Mouse (Mus musculus) hindbrain, embryonic 12.5 days (tissue): ENCODE data around the gene Tmem131. TPM values are rescaled to one million over a fixed set of nuclear protein-coding genes. Genes with fewer than 3 reads are reported as not detected.

ENCODE experiments used
- ATAC-seq: fragments of 200-750 bp; cut with Nextera tagmentation; 2 replicates; pipeline ENCODE4 v1.8.0; 2017; ENCODE audit warnings: moderate TSS enrichment; ENCODE audit not compliant: low FRiP score
- H3K27ac ChIP-seq: fragments of 300-500 bp; sonication (generic); 2 replicates; pipeline ENCODE4 v1.5.1; 2016; ENCODE audit warnings: mild to moderate bottlenecking
- H3K27me3 ChIP-seq: fragments of 300-500 bp; sonication (generic); 2 replicates; pipeline ENCODE4 v1.6.1; 2016; ENCODE audit warnings: mild to moderate bottlenecking
- H3K36me3 ChIP-seq: fragments of 300-500 bp; sonication (generic); 2 replicates; pipeline ENCODE4 v1.6.1; 2016; ENCODE audit warnings: mild to moderate bottlenecking
- H3K4me1 ChIP-seq: fragments of 300-500 bp; sonication (generic); 2 replicates; pipeline ENCODE4 v1.6.1; 2016
- H3K4me2 ChIP-seq: fragments of 300-500 bp; sonication (generic); replicated peaks from 2 replicates; pipeline ENCODE4 v1.6.1; 2016; ENCODE audit warnings: mild to moderate bottlenecking
- H3K4me3 ChIP-seq: fragments of 300-500 bp; sonication (generic); 2 replicates; pipeline ENCODE4 v1.5.1; 2016; ENCODE audit warnings: mild to moderate bottlenecking
- H3K9ac ChIP-seq: fragments of 300-500 bp; sonication (generic); 2 replicates; pipeline ENCODE4 v1.6.1; 2016; ENCODE audit warnings: mild to moderate bottlenecking, moderate library complexity
- H3K9me3 ChIP-seq: fragments of 300-500 bp; sonication (generic); replicated peaks from 2 replicates; pipeline ENCODE4 v1.6.1; 2016; ENCODE audit warnings: mild to moderate bottlenecking
- WGBS: fragments of 180-500 bp; shearing (Covaris S2); methylation state at CpG from one replicate; pipeline ENCODE4 v1.1.7; 2016; 5-methylcytosine and 5-hydroxymethylcytosine counted together
- polyA plus RNA-seq: library from polyadenylated mRNA; unstranded; fragments of >200 nt; fragmentation: Nextera tagmentation; extraction: Ambion mirVana; gene quantifications from 2 replicates; pipeline ENCODE4 v1.2.1, GENCODE M21; 2016

The Tmem131 gene
- polyA plus RNA-seq, 1 experiment from 2014 or later = 18.2 TPM

GRCm38 (mm10) chr1:36806181-36806905 is 137.1 kb downstream of the Tmem131 start:
- Histone ChIP-seq H3K9ac (no peak overlapping the region), H3K4me2 (no peak overlapping the region), H3K9me3 (no peaks in the 10 kb centered on the region), H3K27me3 (no peaks in the 10 kb centered on the region), H3K27ac (no peak overlapping the region), H3K4me1 (no peaks in the 10 kb centered on the region), H3K4me3 (no peak overlapping the region), H3K36me3 (peaks cover 90% of the 10 kb centered on the region)
- ATAC-seq = no peak
- 95% methylated on average over 7 of the region's 7 CpGs for WGBS

- ATAC-seq = no peak
- no peak overlapping the region for H3K9ac ChIP-seq
Observed at GRCm38 (mm10) chr1:36804833-36805232, 138.6 kb downstream of the Tmem131 start.

GRCm38 (mm10) chr1:36804259-36804658 is 139.2 kb downstream of the Tmem131 start:
- Histone ChIP-seq H3K9me3 (no peaks in the 10 kb centered on the region), H3K27me3 (no peaks in the 10 kb centered on the region), H3K4me1 (no peaks in the 10 kb centered on the region), H3K4me3 (no peak overlapping the region), H3K9ac (no peak overlapping the region), H3K27ac (no peak overlapping the region), H3K36me3 (peaks cover 81% of the 10 kb centered on the region), H3K4me2 (no peak overlapping the region)
- WGBS = 78% methylated on average over 8 of the region's 9 CpGs
- ATAC-seq = no peak

More at GRCm38 (mm10) chr1:36804833-36805232, 138.6 kb downstream of the Tmem131 start:
- no peak overlapping the region for H3K4me2 ChIP-seq
- H3K36me3 ChIP-seq = peaks cover 81% of the 10 kb centered on the region
- no peaks in the 10 kb centered on the region for H3K9me3 ChIP-seq
- H3K27ac ChIP-seq = no peak overlapping the region
- no peaks in the 10 kb centered on the region for H3K4me1 ChIP-seq
- no peak overlapping the region for H3K4me3 ChIP-seq
- 95% methylated on average over 4 of the region's 4 CpGs for WGBS
- no peaks in the 10 kb centered on the region for H3K27me3 ChIP-seq

GRCm38 (mm10) chr1:36800379-36801011 is 143.0 kb downstream of the Tmem131 start:
- 88% methylated on average over 3 of the region's 3 CpGs for WGBS
- Histone ChIP-seq H3K4me1 (no peaks in the 10 kb centered on the region), H3K9me3 (no peaks in the 10 kb centered on the region), H3K4me3 (no peak overlapping the region), H3K36me3 (peaks cover 84% of the 10 kb centered on the region), H3K4me2 (no peak overlapping the region), H3K9ac (no peak overlapping the region), H3K27ac (no peak overlapping the region), H3K27me3 (no peaks in the 10 kb centered on the region)
- ATAC-seq = no peak

GRCm38 (mm10) chr1:36797481-36797880 is 146.0 kb downstream of the Tmem131 start:
- Histone ChIP-seq H3K36me3 (peaks cover 87% of the 10 kb centered on the region), H3K27me3 (no peaks in the 10 kb centered on the region), H3K9me3 (no peaks in the 10 kb centered on the region), H3K4me2 (no peak overlapping the region), H3K27ac (no peak overlapping the region), H3K4me1 (no peaks in the 10 kb centered on the region), H3K9ac (no peak overlapping the region), H3K4me3 (no peak overlapping the region)
- 89% methylated on average over 10 of the region's 10 CpGs for WGBS
- ATAC-seq = no peak

GRCm38 (mm10) chr1:36796711-36797110 is 146.8 kb downstream of the Tmem131 start:
- no peak overlapping the region for H3K4me3 ChIP-seq
- no peak overlapping the region for H3K9ac ChIP-seq
- H3K36me3 ChIP-seq = peaks cover 83% of the 10 kb centered on the region
- no peak for ATAC-seq
- H3K4me2 ChIP-seq = no peak overlapping the region
- H3K9me3 ChIP-seq = no peaks in the 10 kb centered on the region
- H3K27me3 ChIP-seq = no peaks in the 10 kb centered on the region
- WGBS = 90% methylated on average over 7 of the region's 7 CpGs
- H3K27ac ChIP-seq = no peak overlapping the region
- H3K4me1 ChIP-seq = no peaks in the 10 kb centered on the region

GRCm38 (mm10) chr1:36789416-36789815 is 154.1 kb downstream of the Tmem131 start:
- no peak for ATAC-seq
- WGBS = 76% methylated on average over 8 of the region's 8 CpGs
- Histone ChIP-seq H3K27me3 (no peaks in the 10 kb centered on the region), H3K4me3 (no peak overlapping the region), H3K36me3 (peaks cover 31% of the 10 kb centered on the region), H3K4me2 (no peak overlapping the region), H3K4me1 (peaks cover 4% of the 10 kb centered on the region; the same call in 1 of the 2 replicates), H3K9me3 (no peaks in the 10 kb centered on the region), H3K27ac (no peak overlapping the region), H3K9ac (no peak overlapping the region)

- 93% methylated on average over 7 of the region's 7 CpGs for WGBS
- Histone ChIP-seq H3K27ac (no peak overlapping the region), H3K4me1 (peaks cover 4% of the 10 kb centered on the region; the same call in 1 of the 2 replicates), H3K9me3 (no peaks in the 10 kb centered on the region), H3K4me2 (no peak overlapping the region), H3K36me3 (peaks cover 8% of the 10 kb centered on the region), H3K27me3 (no peaks in the 10 kb centered on the region; the same call in 1 of the 2 replicates), H3K9ac (no peak overlapping the region), H3K4me3 (no peak overlapping the region)
- ATAC-seq = no peak
Observed at GRCm38 (mm10) chr1:36786377-36786776, 157.1 kb downstream of the Tmem131 start.

- Histone ChIP-seq H3K4me1 (peaks cover 4% of the 10 kb centered on the region; the same call in 1 of the 2 replicates), H3K9ac (peak overlapping the region; percentile 55), H3K4me2 (peak overlapping the region; percentile 60), H3K27ac (peak overlapping the region; percentile 23; the same call in 1 of the 2 replicates), H3K36me3 (no peaks in the 10 kb centered on the region), H3K27me3 (no peaks in the 10 kb centered on the region; the same call in 1 of the 2 replicates), H3K4me3 (peak overlapping the region; percentile 34), H3K9me3 (no peaks in the 10 kb centered on the region)
- peak; percentile 74 for ATAC-seq
- 2% methylated on average over 16 of the region's 16 CpGs for WGBS
Observed at GRCm38 (mm10) chr1:36785238-36785641, 158.2 kb downstream of the Tmem131 start.

GRCm38 (mm10) chr1:36784365-36785134 is 158.9 kb downstream of the Tmem131 start:
- 5% methylated on average over 20 of the region's 20 CpGs for WGBS
- Histone ChIP-seq H3K27me3 (no peaks in the 10 kb centered on the region; the same call in 1 of the 2 replicates), H3K4me2 (peak overlapping the region; percentile 60), H3K9me3 (no peaks in the 10 kb centered on the region), H3K36me3 (no peaks in the 10 kb centered on the region), H3K27ac (no peak overlapping the region), H3K4me1 (peaks cover 4% of the 10 kb centered on the region; the same call in 1 of the 2 replicates), H3K4me3 (peak overlapping the region; percentile 34), H3K9ac (peak overlapping the region; percentile 55)
- peak; percentile 83 for ATAC-seq

- Histone ChIP-seq H3K9ac (no peak overlapping the region), H3K27me3 (no peaks in the 10 kb centered on the region; the same call in 1 of the 2 replicates), H3K4me3 (no peak overlapping the region), H3K27ac (no peak overlapping the region), H3K36me3 (no peaks in the 10 kb centered on the region), H3K4me2 (no peak overlapping the region), H3K9me3 (no peaks in the 10 kb centered on the region), H3K4me1 (peaks cover 4% of the 10 kb centered on the region; the same call in 1 of the 2 replicates)
- no peak for ATAC-seq
- 78% methylated on average over 11 of the region's 11 CpGs for WGBS
Observed at GRCm38 (mm10) chr1:36782476-36782875, 161.0 kb downstream of the Tmem131 start.

GRCm38 (mm10) chr1:36780793-36781192 is 162.7 kb downstream of the Tmem131 start:
- no peak for ATAC-seq
- Histone ChIP-seq H3K36me3 (no peaks in the 10 kb centered on the region), H3K4me1 (peaks cover 4% of the 10 kb centered on the region; the same call in 1 of the 2 replicates), H3K27me3 (no peaks in the 10 kb centered on the region; the same call in 1 of the 2 replicates), H3K9me3 (no peaks in the 10 kb centered on the region), H3K9ac (no peak overlapping the region), H3K4me3 (no peak overlapping the region), H3K4me2 (no peak overlapping the region), H3K27ac (no peak overlapping the region)
- 89% methylated on average over 13 of the region's 13 CpGs for WGBS
